Mouse (Mus musculus) midbrain, embryonic 16.5 days (tissue): ENCODE data around the gene Ttc7b. TPM values are rescaled to one million over a fixed set of nuclear protein-coding genes. Genes with fewer than 3 reads are reported as not detected.

Source experiments
- ATAC-seq: fragments of 200-750 bp; cut with Nextera tagmentation; 2 replicates; pipeline ENCODE4 v1.8.0; 2017; ENCODE audit warnings: moderate TSS enrichment
- H3K27ac ChIP-seq: fragments of 300-500 bp; sonication (generic); 2 replicates; pipeline ENCODE4 v1.5.1; 2014; ENCODE audit warnings: mild to moderate bottlenecking, low read length, mixed read lengths
- H3K27me3 ChIP-seq: fragments of 300-500 bp; sonication (generic); 2 replicates; pipeline ENCODE4 v1.6.1; 2014; ENCODE audit warnings: low read depth, low read length, mixed read lengths; ENCODE audit not compliant: control insufficient read depth, insufficient read depth
- H3K36me3 ChIP-seq: fragments of 300-500 bp; sonication (generic); 2 replicates; pipeline ENCODE4 v1.6.1; 2014; ENCODE audit warnings: mild to moderate bottlenecking, low read length, moderate library complexity, mixed read lengths; ENCODE audit not compliant: control insufficient read depth, insufficient read depth
- H3K4me1 ChIP-seq: fragments of 300-500 bp; sonication (generic); 2 replicates; pipeline ENCODE4 v1.6.1; 2014; ENCODE audit warnings: mild to moderate bottlenecking, low read length, mixed read lengths; ENCODE audit not compliant: control insufficient read depth, insufficient read depth
- H3K4me2 ChIP-seq: fragments of 300-500 bp; sonication (generic); 2 replicates; pipeline ENCODE4 v1.6.1; 2014; ENCODE audit warnings: mild to moderate bottlenecking, low read length, mixed read lengths
- H3K4me3 ChIP-seq: fragments of 300-500 bp; sonication (generic); 2 replicates; pipeline ENCODE4 v1.5.1; 2014; ENCODE audit warnings: low read depth, mild to moderate bottlenecking, low read length, moderate library complexity, mixed read lengths
- H3K9ac ChIP-seq: fragments of 300-500 bp; sonication (generic); 2 replicates; pipeline ENCODE4 v1.6.1; 2014; ENCODE audit warnings: low read depth, low read length, mixed read lengths
- H3K9me3 ChIP-seq: fragments of 300-500 bp; sonication (generic); replicated peaks from 2 replicates; pipeline ENCODE4 v1.6.1; 2014; ENCODE audit warnings: mild to moderate bottlenecking, low read length, mixed read lengths; ENCODE audit not compliant: control insufficient read depth, poor library complexity, severe bottlenecking
- WGBS: fragments of 180-500 bp; shearing (Covaris S2); extraction: QIAGEN DNeasy Blood & Tissue Kit; methylation state at CpG from one replicate; pipeline ENCODE4 v1.1.7; 2014; 5-methylcytosine and 5-hydroxymethylcytosine counted together
- polyA plus RNA-seq: library from polyadenylated mRNA; unstranded; fragments of >200 nt; fragmentation: Nextera tagmentation; extraction: Ambion mirVana; gene quantifications from 2 replicates; pipeline ENCODE4 v1.2.1, GENCODE M21; 2015

The Ttc7b gene
- polyA plus RNA-seq, 1 experiment from 2014 or later: 7.2 TPM

DNA sequence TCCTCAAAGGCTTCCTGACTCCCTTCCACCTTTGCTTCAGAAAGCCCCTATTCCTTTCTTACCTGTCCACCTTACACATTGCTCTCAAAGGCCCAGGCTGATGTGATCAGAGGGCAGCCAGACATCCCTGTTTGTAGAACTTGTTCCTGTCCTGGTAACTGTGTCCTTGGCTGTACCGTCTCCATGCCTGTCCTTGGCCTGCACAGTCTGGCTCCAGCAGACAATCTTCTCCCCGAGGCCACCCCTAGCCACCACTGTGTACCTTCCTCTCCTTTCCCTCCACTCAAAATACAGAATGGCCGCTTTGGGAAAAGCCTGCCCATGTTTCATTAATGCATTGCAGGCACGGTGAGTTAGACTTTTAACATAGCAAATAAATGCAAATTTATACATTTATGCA, 199.1 kb downstream of the Ttc7b start:
- no peak for ATAC-seq
- 53% methylated on average over 4 of the region's 4 CpGs for WGBS

DNA sequence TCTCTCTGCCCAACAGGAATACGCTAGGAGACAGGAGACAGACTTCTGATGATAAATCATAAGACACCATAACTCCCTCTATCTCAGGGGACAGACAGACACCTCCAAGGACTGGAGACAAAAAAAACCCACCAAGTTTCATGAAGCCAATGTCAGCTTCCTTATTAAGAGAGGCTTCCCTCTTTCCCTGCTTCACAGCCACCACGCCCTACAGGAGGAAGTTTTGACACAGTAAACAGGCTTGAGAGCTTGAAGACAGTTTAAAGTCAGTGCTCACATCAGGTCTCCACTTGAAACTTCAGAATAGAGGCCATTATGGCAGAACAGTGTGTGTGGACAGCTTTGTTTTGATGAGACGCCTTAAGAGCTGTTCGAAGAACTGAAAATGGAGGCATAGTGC, 200.9 kb downstream of the Ttc7b start:
- Histone ChIP-seq H3K9ac (no peak overlapping the region), H3K4me1 (peaks cover 31% of the 10 kb centered on the region), H3K4me3 (no peak overlapping the region), H3K4me2 (no peak overlapping the region), H3K36me3 (peaks cover 2% of the 10 kb centered on the region; the same call in 1 of the 2 replicates), H3K27ac (no peak overlapping the region), H3K27me3 (no peaks in the 10 kb centered on the region), H3K9me3 (no peaks in the 10 kb centered on the region)
- 93% methylated on average over 4 of the region's 4 CpGs for WGBS
- ATAC-seq: no peak

More for the DNA sequence above, 199.1 kb downstream of the Ttc7b start:
- Histone ChIP-seq H3K4me1 (peaks cover 13% of the 10 kb centered on the region), H3K9ac (no peak overlapping the region), H3K4me3 (no peak overlapping the region), H3K36me3 (peaks cover 5% of the 10 kb centered on the region; the same call in 1 of the 2 replicates), H3K27me3 (no peaks in the 10 kb centered on the region), H3K27ac (peak overlapping the region; percentile 10; the same call in 1 of the 2 replicates), H3K9me3 (no peaks in the 10 kb centered on the region), H3K4me2 (no peak overlapping the region)

DNA sequence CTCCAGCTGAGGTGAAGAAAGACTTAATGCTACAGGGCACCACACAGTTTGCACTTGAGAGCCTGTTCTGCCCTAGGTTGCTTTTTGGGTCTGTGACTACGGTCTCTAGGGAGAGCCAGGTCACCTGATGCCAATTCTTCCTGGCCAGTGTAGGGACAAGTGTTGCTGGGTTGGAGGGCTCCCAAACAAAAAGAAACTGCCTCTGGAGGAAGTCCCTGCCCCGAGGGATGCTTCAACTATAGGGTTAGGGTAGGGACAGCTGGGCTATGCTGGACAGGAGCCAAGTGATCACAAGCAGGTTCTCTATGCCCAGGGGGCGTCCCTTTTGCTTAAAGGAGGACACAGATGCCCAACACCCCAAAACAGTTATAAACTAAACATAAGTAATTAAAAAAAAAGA, 202.7 kb downstream of the Ttc7b start:
- no peaks in the 10 kb centered on the region for H3K9me3 ChIP-seq
- no peak for ATAC-seq
- no peak overlapping the region for H3K9ac ChIP-seq
- no peak overlapping the region for H3K4me2 ChIP-seq
- no peak overlapping the region for H3K27ac ChIP-seq
- 65% methylated on average over 3 of the region's 3 CpGs for WGBS
- no peaks in the 10 kb centered on the region for H3K27me3 ChIP-seq
- H3K4me1 ChIP-seq: peaks cover 49% of the 10 kb centered on the region
- no peaks in the 10 kb centered on the region; the same call in 1 of the 2 replicates for H3K36me3 ChIP-seq
- H3K4me3 ChIP-seq: no peak overlapping the region

DNA sequence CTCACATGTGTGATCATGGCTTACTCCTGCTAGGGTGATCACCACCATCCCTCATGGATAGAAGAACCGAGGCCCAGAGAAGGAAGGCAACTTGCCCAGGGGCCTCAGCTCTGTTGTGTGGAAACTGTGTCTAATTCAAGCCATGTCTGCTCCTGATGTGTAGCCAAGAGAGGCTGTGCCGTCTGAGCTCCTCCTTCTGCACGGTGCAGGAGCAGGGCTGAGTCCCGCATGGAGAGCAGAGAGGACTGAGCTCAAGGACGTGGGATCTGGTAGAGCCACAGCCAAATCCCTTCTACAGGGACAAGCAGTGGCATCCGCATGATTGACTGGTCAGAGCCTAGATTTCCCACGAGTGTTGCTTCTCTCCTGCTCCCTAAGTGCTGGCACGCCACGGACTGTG, 204.5 kb downstream of the Ttc7b start:
- Histone ChIP-seq H3K4me1 (peaks cover 42% of the 10 kb centered on the region), H3K36me3 (no peaks in the 10 kb centered on the region; the same call in 1 of the 2 replicates), H3K9me3 (no peaks in the 10 kb centered on the region), H3K4me2 (no peak overlapping the region), H3K27ac (peak overlapping the region; percentile 84), H3K4me3 (no peak overlapping the region), H3K9ac (peak overlapping the region; percentile 21), H3K27me3 (no peaks in the 10 kb centered on the region)
- WGBS: 61% methylated on average over 9 of the region's 9 CpGs
- peak; percentile 34 for ATAC-seq

DNA sequence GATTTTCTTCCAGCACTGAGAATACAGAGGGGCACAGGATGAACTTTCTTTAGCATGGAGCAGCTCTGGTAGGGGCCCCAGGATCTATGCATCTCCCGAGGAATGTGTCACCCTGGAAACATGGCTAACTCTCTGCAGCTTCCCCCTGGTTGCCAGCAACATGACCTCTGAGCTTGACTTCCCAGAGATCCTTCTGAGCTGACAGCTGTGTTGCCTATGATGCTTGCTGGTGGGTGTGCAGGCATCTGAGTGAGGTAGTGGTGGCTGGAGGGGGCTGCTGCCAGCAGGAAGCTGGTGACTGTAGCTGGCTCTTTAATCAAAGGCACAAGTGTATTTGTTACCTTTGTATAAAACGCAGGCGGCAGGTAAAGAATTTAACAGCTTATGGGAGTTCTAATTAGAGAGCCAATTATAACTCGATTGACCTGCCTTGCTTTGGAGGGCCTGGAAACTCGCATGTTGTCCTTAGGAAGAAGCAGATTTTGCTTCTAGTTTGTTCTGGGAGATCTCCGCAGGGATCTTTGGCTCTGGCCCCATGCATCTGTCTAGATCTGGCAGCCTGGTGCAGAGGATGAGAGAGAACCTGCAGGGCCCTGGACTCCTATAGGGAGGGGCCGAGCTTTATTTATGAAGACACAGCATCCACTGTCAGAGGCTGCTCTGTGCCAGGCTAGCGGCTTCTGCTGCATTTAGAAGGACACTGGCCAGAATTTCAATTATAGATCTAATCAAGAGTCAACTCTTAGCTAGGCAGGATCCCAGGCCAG, 205.3 kb downstream of the Ttc7b start:
- WGBS: 31% methylated on average over 8 of the region's 8 CpGs
- no peaks in the 10 kb centered on the region for H3K27me3 ChIP-seq
- H3K4me2 ChIP-seq: no peak overlapping the region
- no peaks in the 10 kb centered on the region; the same call in 1 of the 2 replicates for H3K36me3 ChIP-seq
- no peak overlapping the region for H3K4me3 ChIP-seq
- ATAC-seq: peak; percentile 53
- H3K9ac ChIP-seq: no peak overlapping the region; the same call in 1 of the 2 replicates
- no peaks in the 10 kb centered on the region for H3K9me3 ChIP-seq
- H3K27ac ChIP-seq: peak overlapping the region; percentile 84
- H3K4me1 ChIP-seq: peaks cover 50% of the 10 kb centered on the region

DNA sequence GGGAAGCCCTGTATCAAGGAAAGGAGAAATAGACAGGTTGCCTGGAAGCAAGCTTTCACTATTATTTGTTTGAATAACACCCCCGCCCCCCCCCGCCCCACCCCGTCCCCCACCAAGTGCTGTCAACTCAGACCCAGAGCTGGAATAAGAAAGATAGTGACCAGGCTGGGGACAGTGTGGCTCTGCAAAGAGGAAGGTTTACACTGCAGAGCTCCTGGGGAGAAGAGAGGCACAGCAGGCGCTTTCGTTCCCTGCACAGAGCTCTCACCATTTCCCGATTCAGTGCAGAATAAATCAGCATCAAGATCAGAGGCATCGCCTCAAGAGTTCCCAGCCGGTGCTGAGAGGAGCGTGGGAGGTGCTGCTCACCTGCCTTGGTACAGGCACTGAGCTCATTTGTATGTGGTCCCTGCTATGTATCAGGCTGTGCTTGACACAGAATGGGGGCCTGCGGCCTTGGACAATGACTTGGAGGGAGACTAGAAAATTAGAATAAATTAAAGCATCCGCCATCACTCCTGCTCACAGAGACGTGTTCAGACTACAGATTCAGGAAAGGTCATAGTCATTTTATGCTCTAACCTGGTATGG, 206.7 kb downstream of the Ttc7b start:
- Histone ChIP-seq H3K27me3 (no peaks in the 10 kb centered on the region), H3K4me2 (no peak overlapping the region), H3K36me3 (no peaks in the 10 kb centered on the region), H3K27ac (peak overlapping the region; percentile 84), H3K9me3 (no peaks in the 10 kb centered on the region), H3K9ac (peak overlapping the region; percentile 49), H3K4me1 (peaks cover 62% of the 10 kb centered on the region), H3K4me3 (no peak overlapping the region)
- WGBS: 18% methylated on average over 12 of the region's 12 CpGs
- ATAC-seq: peak; percentile 66

DNA sequence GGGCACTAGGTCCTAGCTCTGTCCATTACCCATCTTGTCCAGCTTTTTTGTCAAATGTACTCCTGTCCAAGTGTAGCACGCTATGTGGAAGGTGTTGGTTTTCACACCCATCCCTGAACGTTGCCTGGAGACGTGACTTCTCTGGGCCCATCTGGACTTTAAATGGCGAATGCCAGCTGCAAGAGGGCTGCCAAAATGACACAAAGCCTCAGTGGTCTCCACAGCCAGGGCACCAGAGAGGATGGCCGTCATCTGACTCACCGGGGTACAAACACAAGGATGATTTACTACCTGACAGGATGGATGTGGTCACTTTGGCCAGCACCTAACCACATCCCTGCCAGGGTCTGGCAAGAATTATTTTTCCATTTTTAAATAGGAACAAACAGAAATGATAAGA, 207.4 kb downstream of the Ttc7b start:
- ATAC-seq: no peak
- peaks cover 65% of the 10 kb centered on the region for H3K4me1 ChIP-seq
- WGBS: 75% methylated on average over 6 of the region's 6 CpGs
- peak overlapping the region; percentile 84 for H3K27ac ChIP-seq
- H3K9me3 ChIP-seq: no peaks in the 10 kb centered on the region
- H3K36me3 ChIP-seq: no peaks in the 10 kb centered on the region
- H3K4me3 ChIP-seq: no peak overlapping the region
- H3K27me3 ChIP-seq: no peaks in the 10 kb centered on the region
- H3K9ac ChIP-seq: peak overlapping the region; percentile 49
- no peak overlapping the region for H3K4me2 ChIP-seq

DNA sequence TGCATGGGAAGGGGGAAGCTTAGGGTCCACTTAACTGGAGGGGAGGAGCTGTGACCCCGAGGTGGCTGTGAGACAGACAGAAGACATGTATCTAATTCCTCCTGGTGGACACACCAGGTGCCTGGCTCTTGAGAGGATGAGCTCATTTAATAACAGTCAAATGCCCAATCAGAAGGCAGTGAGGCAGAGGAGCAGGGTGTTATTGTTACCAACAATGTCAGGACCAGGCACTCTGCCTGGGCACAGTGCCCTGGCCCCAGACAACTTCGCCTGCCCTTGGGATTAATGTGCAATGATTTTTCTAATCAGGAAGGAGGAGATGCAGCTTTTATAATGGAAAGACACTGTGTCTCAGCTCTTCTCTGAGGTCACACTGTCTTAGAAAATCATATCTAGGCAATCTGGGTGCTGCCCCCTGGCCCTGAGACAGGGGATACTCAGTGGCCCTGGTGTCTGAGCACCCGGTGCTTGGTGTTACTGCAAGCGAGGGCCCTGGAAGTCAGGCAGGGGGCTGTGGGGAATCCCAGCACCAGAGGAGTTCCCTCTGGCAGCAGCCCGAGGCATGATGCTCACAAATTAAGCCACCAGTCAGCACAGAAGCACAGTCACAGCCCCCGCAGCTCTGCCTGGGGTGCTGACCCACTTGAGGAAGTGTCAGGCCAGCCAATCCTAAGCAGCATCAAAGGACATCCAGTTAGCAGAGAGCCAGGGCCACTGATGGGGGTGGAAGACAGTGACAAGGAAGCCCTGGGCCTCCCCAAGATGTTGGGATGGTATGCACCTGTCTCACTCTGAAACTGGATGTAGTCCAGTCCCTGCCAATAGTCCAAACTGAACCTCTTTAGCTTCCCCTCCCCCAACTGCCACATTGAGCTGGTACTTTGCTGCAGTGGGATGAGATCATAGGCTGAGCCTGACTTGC, 209.9 kb downstream of the Ttc7b start:
- Histone ChIP-seq H3K4me3 (no peak overlapping the region), H3K27me3 (no peaks in the 10 kb centered on the region), H3K36me3 (no peaks in the 10 kb centered on the region), H3K4me2 (no peak overlapping the region), H3K9me3 (no peaks in the 10 kb centered on the region), H3K4me1 (peaks cover 62% of the 10 kb centered on the region), H3K27ac (peak overlapping the region; percentile 24), H3K9ac (peak overlapping the region; percentile 41)
- ATAC-seq: no peak
- 58% methylated on average over 6 of the region's 6 CpGs for WGBS
